Mouse (Mus musculus) E14TG2a.4 (cell line): Measurements from ENCODE around the gene Mapt.
A peak's percentile ranks its signal among the peaks of the same experiment; 100 is the strongest.

Experiments
- H3K27me3 ChIP-seq: 2 replicates; pipeline ENCODE4 v1.6.1; 2014; ENCODE audit warnings: low read length, control low read depth; ENCODE audit not compliant: insufficient read depth
- H3K36me3 ChIP-seq: 2 replicates; pipeline ENCODE4 v1.6.1; 2014; ENCODE audit warnings: low read length, control low read depth; ENCODE audit not compliant: insufficient read depth
- H3K4me1 ChIP-seq: replicated peaks from 2 replicates; pipeline ENCODE4 v1.6.1; 2014; ENCODE audit warnings: low read depth, low read length, control low read depth
- H3K4me3 ChIP-seq: replicated peaks from 2 replicates; pipeline ENCODE4 v1.5.1; 2014; ENCODE audit warnings: mild to moderate bottlenecking, low read length
- H3K9me3 ChIP-seq: 2 replicates; pipeline ENCODE4 v1.6.1; 2014; ENCODE audit warnings: low read length, control low read depth
- CTCF ChIP-seq: conservative IDR thresholded peaks from 2 replicates; pipeline ENCODE4 v1.5.1; 2014; ENCODE audit warnings: low read length
- NANOG ChIP-seq: IDR thresholded peaks from 2 replicates; pipeline ENCODE4 v1.6.1; 2014; ENCODE audit warnings: borderline replicate concordance, low read length, mixed read lengths
- POU5F1 ChIP-seq: IDR thresholded peaks from 2 replicates; pipeline ENCODE4 v1.6.1; 2014; ENCODE audit warnings: low read length, borderline replicate concordance

Gene Mapt

DNA sequence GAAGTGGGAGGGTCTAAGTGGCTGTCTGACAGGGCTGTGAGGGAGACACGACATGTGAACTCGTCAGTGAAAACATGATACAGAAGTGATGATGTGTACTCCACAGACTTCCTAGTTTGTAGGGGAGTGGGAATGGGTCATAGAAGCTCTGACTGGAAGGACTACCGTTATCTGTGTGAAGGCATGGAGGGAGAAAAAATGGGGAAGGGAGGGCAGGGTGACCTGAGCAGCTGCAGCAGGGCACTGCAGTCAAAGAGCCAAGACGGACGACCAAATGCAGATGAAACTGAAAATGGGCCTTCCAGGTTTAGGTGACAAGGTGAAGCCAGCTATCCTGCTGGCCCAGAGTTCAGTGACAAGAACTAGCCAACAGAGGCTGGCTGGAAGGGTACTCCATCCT is 102.9 kb downstream of the Mapt start:
- TF ChIP-seq POU5F1 (no peak), CTCF (no peak), NANOG (no peak)
- Histone ChIP-seq H3K4me1 (peaks cover 25% of the 10 kb centered on the region), H3K9me3 (no peaks in the 10 kb centered on the region), H3K27me3 (no peaks in the 10 kb centered on the region), H3K4me3 (no peak overlapping the region), H3K36me3 (peaks cover 85% of the 10 kb centered on the region)

DNA sequence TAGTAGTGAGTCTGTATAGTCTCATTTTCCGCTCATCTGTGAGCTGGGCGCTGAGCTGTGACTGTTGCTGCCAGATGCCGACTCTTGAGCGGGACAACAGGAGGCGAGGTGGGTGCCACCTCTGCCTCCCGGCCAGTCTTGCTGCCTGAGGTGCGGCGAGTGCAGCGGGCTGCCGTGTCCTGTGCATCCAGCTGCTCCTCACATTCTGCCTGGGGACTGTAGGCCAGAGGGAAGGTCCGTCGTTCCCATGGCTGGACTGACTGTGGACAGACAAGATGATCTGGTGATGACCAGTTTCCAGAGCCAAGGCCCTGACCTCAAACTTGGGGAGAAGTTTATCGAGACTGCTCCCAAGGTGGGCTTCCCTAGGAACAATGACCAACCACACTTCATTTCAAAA is 103.8 kb downstream of the Mapt start:
- no peaks in the 10 kb centered on the region for H3K9me3 ChIP-seq
- H3K27me3 ChIP-seq, result no peaks in the 10 kb centered on the region
- TF ChIP-seq POU5F1 (no peak), NANOG (no peak), CTCF (no peak)
- peaks cover 93% of the 10 kb centered on the region for H3K36me3 ChIP-seq
- H3K4me3 ChIP-seq, result no peak overlapping the region
- H3K4me1 ChIP-seq, result peaks cover 18% of the 10 kb centered on the region

DNA sequence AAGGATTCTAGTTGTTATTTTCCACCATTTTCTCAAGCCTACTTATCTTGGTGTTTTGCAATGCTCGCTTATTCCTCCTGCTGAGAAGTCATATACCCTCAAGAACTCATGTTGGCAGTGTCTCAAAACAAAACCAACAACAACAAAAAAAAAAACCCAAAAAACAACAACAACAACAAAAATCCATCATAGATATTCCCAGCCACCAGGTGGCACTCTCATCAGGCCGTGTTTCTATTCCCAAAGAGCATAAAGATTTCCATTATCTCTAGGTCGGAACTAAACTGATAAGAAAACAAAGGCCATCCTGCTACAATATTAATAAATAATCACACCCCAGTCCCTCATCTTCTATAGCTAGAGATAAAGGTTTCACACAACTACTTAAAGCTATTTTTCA is 115.7 kb downstream of the Mapt start:
- peak; percentile 53 for TF ChIP-seq CTCF
- TF ChIP-seq NANOG, result no peak
- peaks cover 92% of the 10 kb centered on the region for H3K36me3 ChIP-seq
- H3K27me3 ChIP-seq, result no peaks in the 10 kb centered on the region
- H3K4me1 ChIP-seq, result peaks cover 10% of the 10 kb centered on the region
- H3K9me3 ChIP-seq, result no peaks in the 10 kb centered on the region
- H3K4me3 ChIP-seq, result no peak overlapping the region

DNA sequence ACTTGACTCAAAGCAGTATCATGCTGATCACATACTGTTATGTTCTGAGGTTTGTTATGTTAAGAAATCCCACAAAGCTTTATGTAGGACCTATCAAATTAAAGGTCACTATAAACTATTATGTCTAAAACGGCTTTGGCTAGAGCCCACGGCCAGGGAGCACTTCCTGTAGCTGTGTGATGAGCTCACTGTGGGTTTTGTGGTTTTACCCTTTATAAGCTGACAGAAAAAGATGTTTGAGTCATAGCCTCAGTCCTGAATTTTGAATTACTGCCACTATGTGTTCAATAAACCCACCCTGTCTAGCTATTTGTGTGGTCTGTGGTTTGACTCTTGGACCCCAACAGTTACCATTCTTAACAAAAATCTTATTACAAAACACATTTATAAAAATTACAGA is 130.6 kb downstream of the Mapt start:
- no peak overlapping the region for H3K4me3 ChIP-seq
- H3K36me3 ChIP-seq, result peaks cover 71% of the 10 kb centered on the region

DNA sequence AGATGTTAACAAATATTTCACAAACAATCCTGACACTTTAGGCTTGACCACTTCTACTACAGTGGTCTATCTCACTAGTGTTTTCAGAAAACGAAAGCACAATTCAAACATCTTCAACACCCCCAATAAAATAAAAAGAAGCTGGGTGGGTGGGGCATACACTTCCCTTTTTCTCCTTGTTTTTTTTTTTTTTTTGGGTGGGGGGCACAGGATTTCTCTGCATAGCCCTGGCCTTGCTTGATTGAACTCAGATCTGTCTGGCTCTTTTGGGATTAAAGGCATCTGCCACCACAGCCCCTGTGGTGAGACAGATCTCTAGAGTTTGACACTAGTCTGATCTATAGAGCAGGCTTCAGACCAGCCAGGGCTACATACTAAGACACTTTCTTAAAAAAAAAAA is 131.5 kb downstream of the Mapt start:
- H3K36me3 ChIP-seq, result peaks cover 69% of the 10 kb centered on the region

More for the DNA sequence above, 130.6 kb downstream of the Mapt start:
- H3K27me3 ChIP-seq, result no peaks in the 10 kb centered on the region
- H3K9me3 ChIP-seq, result no peaks in the 10 kb centered on the region
- TF ChIP-seq CTCF (no peak), NANOG (no peak), POU5F1 (no peak)
- H3K4me1 ChIP-seq, result peaks cover 42% of the 10 kb centered on the region

DNA sequence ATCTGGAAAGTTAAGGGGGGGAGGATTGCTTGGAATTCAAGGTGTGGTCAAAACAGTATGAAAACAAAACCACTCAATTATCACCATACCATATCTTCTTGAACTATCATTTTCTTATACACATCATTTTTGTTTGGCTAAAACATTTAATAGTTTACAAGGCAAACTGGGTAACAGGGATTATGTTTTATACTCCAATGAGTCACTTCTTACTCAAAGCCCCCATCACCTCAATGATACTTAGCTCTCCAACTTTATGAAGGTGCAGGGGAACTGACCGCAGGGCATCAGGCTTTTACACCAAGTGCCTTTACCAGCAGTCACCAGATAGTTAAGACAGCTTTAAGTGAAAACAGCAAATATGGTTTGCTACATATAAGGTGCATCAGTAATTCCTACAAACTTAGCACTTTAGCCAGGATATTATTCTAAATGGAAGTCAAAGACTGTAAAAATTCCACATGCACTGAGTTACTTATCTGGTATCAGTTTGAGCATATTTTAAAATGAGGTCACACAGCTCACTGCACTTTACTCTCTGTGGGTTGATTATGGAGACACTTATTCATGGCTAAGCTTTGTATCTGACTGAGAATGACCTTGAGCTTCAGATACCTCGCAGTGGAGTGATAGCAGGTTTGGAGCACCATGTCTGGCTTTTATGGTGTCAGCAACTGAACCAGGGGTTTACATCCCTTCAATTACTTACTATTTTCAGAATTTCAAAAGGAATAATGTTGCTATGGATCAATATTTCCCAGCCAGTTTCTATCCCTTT is 132.8 kb downstream of the Mapt start:
- Histone ChIP-seq H3K4me3 (no peak overlapping the region), H3K4me1 (peaks cover 52% of the 10 kb centered on the region), H3K36me3 (peaks cover 73% of the 10 kb centered on the region), H3K27me3 (no peaks in the 10 kb centered on the region), H3K9me3 (no peaks in the 10 kb centered on the region)
- TF ChIP-seq POU5F1 (no peak), NANOG (no peak), CTCF (no peak)

More for the DNA sequence above, 131.5 kb downstream of the Mapt start:
- Histone ChIP-seq H3K4me3 (no peak overlapping the region), H3K4me1 (peaks cover 42% of the 10 kb centered on the region), H3K9me3 (no peaks in the 10 kb centered on the region), H3K27me3 (no peaks in the 10 kb centered on the region)
- TF ChIP-seq POU5F1 (no peak), CTCF (no peak), NANOG (no peak)

DNA sequence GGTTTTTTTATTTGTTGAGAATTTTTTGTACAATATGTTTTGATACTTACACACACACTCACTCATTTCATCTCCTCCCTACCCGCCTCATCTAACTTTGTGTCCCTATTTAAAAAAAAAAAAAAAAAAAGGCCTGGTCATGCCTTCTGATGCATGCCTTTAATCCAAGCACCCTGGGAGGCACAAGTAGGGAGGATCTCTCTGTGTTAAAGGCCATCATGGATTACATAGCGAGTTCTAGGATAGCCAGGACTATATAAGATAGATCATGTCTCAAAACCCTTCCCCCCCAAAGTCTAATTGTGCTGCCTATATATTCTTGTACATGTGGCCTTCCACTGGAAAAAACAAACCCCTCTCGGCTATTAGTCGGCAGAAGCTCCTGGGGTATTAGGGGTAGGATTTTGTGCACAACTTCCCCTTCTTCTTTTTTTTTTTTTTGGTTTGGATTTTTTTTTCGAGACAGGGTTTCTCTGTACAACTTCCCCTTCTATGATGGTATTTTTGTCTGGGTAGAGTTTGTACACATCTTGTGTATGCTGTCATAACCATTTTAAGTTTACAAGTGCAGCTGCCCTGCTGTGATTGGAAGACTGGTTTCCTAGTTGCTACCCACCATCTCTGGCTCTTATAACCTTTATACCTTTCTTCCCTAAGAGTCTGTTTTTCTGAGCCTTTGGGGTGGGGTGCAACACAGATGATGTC is 136.4 kb downstream of the Mapt start:
- H3K4me1 ChIP-seq, result peaks cover 38% of the 10 kb centered on the region
- no peaks in the 10 kb centered on the region for H3K27me3 ChIP-seq
- no peaks in the 10 kb centered on the region for H3K9me3 ChIP-seq
- H3K36me3 ChIP-seq, result peaks cover 78% of the 10 kb centered on the region
- TF ChIP-seq POU5F1 (no peak), NANOG (no peak)
- H3K4me3 ChIP-seq, result no peak overlapping the region

DNA sequence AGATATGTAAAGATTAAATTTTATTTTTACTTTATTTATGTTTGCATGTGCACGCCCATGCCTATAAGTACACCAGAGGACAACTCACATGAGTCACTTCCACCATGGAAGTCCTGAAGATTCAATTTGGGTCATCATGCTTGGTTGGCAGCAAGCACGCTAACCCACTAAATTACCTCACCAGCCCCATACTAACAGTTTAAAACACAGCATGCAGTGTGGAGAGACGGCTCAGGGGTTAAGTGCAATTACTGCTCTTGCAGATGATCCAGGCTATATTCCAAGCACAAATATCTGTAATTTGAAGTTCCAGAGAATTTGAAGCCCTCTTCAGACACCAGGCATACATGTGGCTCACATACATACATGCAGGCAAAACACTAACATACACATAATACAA is 145.1 kb downstream of the Mapt start:
- no peaks in the 10 kb centered on the region for H3K9me3 ChIP-seq
- peaks cover 66% of the 10 kb centered on the region for H3K36me3 ChIP-seq
- peaks cover 8% of the 10 kb centered on the region; the same call in 1 of the 2 replicates for H3K4me1 ChIP-seq
- H3K4me3 ChIP-seq, result no peak overlapping the region
- no peaks in the 10 kb centered on the region for H3K27me3 ChIP-seq
- no peak for TF ChIP-seq NANOG
- TF ChIP-seq POU5F1, result no peak
- no peak for TF ChIP-seq CTCF

DNA sequence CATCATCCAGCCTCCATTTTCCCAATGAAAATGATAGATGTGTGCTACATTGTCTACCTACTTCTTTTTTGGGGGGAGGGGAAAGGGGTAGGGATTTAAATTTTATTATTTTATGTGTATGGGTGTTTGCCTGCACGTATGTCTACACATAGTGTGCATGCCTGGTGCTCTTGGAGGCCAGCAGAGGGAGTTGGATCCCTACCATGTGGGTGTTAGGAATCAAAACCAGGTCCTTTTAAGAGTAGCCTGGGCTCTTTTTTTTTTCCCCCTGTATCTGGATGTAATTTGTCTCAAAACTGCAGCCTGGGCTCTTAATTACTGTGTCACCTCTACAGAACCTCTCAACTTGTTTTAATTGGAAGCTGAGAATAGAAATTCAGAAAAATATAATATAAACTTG is 148.4 kb downstream of the Mapt start:
- no peaks in the 10 kb centered on the region for H3K4me1 ChIP-seq
- no peaks in the 10 kb centered on the region for H3K27me3 ChIP-seq
- H3K4me3 ChIP-seq, result no peak overlapping the region
- H3K36me3 ChIP-seq, result peaks cover 41% of the 10 kb centered on the region
- no peaks in the 10 kb centered on the region for H3K9me3 ChIP-seq
- no peak for TF ChIP-seq CTCF
- TF ChIP-seq POU5F1, result no peak
- TF ChIP-seq NANOG, result no peak
